Mouse (Mus musculus) urinary bladder, adult 18-20 months (tissue): ENCODE results near the gene Rpl7a.
A peak's percentile ranks its signal among the peaks of the same experiment; 100 is the strongest.
"Not testable (repeated sequence)": the region's sequence is repeated elsewhere in the genome, so short reads cannot be mapped to it uniquely, and the experiment has no call there.

Source experiments
- DNase-seq, 2 experiments: peaks; one replicate each; pipeline ENCODE4 v3.0.0; 2022; ENCODE audit warnings: low spot score in 2 of 2, mixed read lengths in 2 of 2

Gene Rpl7a

DNA sequence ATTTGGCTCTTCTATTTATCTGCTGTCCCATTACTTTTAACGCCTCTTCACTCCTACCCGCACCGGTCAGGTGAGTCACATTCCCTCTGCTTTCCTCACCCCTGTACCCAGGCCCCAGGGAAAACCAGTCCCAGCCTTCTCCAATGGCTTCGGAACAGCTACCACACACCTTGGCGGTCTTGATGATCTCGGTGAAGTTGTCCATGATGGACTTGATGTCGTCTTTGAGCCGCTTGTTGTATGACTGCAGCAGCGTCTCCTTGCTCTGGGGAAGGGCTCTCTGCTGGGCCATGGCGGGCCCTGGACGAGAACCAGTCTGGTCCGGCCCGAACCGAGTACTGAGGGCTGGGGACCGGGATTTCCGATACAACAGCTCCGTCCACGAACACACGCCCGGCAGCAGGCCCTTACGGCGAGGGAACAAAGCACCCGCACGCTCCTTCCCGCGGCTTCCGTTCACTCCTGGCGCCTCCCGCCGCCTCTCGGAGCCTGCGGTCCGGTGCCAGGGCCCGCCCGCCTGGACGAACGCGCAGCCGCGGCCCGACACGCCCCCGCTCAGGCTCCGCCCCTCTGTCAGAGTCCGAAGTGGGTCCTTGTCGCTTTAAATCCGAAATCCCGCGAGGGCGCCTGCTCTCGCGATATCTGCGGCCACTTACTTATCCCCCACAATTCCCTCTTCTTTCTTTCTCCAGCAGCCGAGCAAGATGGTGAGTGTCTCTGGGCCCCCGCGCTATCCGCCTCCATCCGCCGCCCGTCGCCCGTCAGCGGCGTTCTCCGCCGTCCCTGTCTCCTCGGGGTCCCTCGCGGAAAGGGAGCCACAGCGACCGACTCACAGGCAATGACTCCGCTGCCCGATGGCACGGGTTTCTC lies at the start of gene Rpl7a, which contains the start of gene Med22:
Rpl7a (plus strand) TSS at position 641 of the 870 bp plus-strand sequence.
Med22 (minus strand) TSS at position 554 of the 870 bp plus-strand sequence.
- peak; percentile 99 to 100 for DNase-seq

DNA sequence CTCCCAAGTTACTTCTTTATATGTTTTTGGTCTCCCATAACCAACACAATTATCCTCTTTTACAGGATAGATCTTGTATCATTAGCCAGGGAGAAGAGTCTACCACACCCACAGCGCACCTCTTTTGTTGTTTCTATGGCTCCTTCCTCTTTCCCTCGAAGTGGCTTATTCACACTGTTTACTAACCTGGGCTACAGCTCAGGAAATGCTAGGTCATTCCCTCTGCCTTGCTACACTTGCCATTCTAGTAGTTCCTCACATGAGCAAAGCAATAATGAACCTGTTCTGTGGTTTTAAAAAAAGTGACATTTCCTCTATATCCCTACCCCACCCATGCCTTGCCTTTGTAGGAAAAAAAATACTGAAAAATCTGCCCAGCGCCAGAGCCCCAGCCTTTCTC lies 47.7 kb upstream of the Rpl7a start:
- no peak for DNase-seq

DNA sequence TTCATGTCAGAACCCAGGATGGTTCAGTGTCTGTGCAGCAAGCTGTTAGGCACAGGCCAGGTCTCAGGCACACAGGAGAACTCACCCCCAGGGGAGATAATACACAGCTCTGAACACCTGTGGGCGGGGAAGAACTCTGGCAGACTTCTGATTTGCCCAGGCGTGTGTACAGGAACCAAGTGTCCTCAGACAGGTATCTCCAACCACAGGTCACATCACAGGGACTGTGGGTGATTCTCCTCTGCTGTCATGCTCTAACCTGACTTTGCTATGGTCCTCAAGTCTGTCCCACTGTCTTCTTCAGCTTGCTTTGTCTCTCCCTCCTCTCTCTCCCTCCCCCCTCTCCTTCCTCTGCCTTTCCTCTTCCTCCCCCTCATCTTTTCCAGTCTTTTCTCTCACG lies 45.7 kb upstream of the Rpl7a start, which contains the start of gene Abo:
Abo (minus strand) TSS at position 101 of the 400 bp plus-strand sequence.
- peak; percentile 8 to 11 for DNase-seq

DNA sequence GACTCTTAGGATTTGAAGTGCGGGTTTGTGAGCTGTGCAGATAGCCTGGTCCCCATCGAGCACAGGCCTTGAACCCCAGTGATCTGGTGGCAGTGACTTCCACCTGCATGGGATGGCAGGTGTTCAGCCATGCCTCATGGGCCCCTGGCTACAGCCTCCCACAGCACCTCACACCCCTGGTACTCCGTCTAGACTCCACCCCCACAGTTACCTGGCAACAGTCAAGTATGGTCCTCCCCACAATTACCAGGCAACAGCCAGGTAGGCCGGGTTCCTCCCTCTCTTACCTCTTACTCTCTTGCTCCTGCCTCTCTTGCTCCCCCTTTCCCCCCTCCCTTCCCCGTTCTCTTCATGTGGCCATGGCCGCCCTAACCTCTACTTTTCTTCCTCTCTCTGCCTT lies 39.9 kb upstream of the Rpl7a start:
- DNase-seq, result no peak

DNA sequence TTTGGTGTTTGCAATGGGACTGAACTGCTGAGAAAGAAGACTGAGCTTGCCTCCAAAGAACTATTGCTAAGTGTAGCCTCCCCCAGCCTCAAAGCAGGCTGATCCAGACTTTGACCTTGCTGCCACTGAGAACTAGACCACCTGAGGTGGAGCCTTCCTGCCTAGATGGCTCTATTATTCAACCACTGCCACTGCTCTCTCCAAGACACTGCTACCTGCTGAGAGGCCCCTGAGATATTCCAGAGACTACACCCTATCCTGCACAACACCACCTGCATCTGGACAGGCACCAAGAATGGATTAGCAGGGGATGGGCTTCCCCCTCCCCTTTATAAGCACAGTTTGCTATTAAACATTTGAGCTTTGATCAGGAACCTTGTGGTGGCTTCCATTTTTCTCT lies 32.0 kb upstream of the Rpl7a start:
- no peak for DNase-seq

DNA sequence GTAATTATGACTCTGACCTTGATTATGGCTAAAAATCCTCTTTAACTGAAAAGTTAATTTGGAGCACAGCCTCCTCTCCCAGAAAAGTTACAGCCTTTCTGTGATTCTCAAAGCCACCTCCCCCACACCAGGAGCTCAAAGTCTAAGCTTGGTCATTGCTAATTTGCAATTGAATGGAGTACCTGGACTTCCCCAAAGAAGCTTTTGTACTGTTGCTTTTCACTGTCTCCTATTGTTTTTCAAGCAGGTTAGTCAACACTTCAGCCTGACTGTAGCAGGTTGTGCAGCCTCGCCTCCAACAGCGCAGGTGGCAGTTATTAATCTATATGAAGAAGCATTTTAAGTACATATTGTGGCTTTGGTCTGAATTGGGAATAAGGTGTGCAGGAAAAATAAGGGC lies 25.0 kb upstream of the Rpl7a start:
- DNase-seq, result not testable (repeated sequence)

DNA sequence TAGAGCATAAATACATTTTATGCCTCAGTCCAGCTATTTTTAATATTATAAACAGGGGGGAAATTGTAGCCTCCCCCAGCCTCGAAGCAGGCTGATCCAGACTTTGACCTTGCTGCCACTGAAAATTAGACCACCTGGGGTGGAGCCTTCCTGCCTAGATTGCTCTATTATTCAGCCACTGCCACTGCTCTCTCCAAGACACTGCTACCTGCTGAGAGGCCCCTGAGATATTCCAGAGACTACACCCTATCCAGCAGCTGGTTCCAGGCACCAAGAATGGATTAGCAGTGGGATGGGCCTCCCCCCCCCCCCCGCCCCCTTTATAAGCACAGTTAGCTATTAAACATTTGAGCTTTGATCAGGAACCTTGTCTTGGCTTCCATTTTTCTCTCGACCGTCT lies 24.4 kb upstream of the Rpl7a start:
- not testable (repeated sequence) for DNase-seq

DNA sequence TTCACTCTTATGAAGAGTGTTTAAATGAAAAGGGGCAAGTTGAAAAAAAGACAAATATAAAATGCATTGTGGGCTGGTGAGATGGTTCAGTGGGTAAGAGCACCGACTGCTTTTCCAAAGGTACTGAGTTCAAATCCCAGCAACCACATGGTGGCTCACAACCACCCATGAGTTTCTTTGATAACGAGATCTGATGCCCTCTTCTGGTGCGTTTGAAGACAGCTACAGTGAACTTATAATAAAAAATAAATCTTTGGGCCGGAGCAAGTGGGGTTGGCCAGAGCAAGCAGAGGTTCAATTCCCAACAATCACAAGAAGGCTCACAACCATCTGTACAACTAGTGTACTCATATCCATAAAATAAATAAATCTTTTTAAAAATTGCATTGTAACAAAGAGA lies 14.7 kb upstream of the Rpl7a start:
- DNase-seq, result no peak

DNA sequence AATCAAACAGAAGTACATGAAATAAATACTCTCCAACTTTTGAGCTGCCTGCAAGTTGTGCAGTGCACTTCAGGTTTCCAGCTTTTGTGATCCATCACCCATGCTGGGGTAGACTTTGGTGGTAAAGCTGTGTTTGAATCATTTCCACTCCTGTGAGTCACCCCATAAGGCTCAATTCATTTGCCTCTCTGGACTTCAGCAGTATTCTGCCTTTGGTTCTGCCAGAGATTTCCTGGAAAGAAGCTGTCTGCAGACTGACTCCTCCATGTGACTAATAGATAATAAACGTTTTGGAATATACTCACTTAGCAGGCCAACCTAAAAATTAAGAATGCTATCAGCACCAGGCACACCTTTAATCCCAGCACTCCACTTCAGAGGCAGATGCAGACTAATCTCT lies 9.8 kb upstream of the Rpl7a start:
- no peak for DNase-seq

DNA sequence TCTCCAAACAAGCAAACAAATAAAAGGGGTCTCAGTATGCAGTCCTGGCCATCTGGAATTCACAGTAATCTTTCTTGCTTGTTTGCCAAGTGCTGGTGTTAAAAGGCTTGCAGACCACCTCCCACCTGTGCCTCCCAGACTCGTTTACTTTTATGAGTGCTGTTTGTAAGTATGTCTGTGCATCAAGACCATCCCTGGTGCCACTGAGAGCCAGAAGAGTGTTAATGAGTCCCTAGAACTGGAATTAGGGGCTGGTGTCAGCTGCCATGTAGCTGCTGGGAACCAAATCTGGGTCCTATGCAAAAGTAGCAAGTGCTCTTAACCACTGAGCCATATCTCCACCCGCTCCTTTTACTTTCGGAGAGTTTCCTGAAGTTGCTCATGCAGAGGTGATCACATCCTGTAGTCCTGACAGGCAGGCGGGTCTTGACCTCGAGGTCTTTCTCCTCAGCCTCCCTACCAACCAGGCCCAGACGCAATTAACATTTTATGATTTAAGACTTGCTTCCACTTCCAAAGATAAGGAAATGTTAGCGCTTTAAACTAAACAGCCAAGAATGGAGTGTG lies 8.6 kb upstream of the Rpl7a start:
- DNase-seq, result no peak

DNA sequence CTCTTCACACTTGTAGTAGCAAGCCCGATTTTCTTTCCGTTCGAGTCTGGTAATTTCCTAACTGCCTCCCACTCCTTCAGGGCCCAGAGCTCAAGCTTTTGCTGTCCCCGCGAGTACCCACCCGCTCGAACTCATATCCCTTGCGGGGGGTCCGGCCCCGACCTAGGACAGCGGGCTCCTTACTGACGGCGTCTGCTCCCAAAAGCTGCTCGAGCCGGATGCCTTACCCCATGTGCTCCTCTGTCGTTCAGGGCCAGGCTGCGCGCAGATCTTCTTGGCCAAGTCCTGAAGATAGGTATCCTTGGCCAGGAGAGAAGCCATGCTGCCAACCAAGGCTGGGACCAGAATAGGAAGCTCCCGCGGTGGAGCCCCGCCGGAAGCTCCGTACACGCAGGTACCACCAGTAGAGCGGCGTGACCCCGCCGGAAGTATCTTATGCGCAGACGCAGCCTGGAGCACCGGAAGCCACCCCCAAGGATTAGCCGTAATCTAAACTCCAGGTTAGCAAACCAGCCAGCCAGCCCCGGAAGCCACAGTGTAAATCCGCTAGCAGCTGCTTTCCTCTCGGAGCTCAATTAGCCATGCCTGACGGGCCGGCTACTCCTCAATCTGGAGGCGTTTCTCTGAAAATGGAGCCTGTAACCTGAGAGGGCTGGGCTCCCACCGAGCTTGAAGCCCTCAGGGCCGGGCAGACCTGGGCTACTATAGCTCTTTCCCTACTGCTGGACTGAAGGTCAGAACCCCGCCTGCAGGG lies 7.9 kb upstream of the Rpl7a start, which contains the start of gene Surf6:
Surf6 (minus strand) TSS at position 413 of the 754 bp plus-strand sequence.
- DNase-seq, result peak; percentile 88 to 95

DNA sequence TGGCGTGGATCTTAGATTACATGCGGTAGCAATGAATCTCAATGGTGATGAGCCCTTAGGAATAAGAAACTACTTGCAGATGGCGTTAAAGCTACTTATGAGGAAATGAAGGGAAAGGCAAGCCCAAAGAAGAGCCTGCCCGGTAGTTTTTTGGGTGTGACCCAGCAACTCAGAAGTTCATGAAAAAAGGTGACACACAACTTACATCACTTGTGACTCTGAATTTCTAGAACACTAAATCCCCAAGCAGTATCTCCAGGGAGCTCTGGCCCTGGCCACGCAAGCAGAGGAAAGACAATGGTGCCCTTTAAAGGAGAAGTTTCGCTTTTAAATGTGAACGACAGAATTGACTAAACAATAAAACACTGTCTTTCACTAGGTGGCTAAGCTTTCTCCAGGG lies 7.3 kb upstream of the Rpl7a start:
- no peak for DNase-seq

DNA sequence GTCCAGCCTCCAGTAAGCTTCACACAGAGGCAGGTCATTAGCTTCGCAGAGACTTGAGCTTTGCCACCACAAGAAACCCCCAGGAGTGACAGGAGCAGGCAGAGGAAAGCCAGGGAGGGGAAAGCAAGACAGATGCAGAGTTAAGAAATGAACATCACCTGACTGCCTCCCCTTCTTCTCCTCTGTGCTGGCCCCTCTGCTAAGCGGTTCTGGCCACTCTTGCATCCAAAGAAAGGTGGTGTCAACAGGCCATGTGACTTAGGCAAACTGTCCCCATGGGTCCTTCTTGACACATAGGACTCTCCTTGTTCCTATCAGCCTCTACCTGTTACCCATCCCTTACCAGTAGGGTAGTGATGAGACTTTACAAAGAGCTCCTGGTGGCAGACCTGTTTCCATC lies 4.6 kb upstream of the Rpl7a start:
- DNase-seq, result no peak

DNA sequence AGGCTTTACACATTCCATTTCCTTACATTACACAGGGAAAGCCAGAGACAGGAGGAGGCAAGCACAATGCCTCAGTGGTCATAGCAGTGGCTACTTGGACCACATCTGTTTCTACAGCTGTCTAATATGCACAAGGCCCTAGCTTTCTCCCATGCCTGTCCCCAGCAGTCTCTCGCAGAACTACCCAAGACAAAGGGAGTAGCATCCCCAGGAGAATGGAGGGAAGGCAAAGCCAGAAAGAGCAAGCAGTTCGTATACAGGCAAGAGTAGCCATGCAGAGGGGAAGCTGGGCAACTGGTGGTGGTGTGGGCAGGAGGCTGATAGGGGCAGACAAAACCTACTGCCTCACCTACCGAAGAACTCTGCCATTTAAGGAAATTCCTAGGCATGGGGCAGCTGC lies 4.1 kb upstream of the Rpl7a start:
- no peak for DNase-seq

DNA sequence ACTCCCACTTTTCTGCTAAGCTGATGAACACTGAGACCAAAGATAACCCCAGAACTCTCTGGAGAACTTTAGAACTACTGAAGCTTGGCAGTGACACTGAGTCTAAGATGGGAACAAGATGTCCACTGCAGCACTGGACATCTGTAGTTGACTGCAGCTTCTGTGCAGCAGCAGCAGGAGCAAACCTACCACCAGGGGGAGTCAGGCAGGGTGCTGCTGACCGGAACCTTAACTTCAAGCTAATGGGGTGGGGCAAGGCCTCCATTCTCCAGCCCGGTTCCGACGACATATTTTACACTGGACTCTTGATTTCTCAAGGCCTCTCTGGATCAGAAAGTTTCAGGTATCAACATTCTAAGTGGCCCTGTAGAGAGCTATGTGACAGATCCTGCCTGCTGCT lies 3.5 kb upstream of the Rpl7a start:
- DNase-seq, result no peak

DNA sequence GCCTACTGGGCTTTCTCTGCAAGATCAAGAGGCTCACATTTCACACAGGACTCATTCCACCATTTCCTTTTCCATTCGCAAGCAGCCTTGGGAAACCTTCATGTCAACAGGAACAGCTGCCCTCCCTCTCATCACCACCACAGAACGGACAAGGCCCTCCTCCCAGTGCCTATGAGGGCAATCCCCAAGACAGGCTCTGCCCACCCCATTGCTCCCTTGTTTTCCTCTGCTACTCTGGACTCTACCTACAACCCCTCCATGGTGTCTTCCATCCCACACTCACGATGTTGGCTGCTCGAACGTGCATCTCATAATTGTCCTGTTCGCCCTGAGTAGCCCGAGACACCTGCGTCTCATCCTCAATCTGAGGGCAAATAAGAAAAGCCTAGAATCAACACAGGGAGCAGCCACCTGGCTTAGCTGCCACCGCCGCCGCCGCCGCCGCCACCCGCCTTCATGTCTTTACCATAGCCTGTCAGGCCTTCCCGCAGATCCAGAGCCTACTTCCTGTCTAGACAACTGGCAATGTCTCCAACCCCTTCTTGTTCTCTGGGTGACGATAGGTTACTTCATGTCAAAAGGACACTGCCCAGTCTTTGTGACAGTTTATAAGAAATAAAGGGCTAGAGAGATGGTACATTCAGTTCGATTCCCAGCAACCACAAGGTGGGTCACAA lies 1.7 kb upstream of the Rpl7a start:
- DNase-seq, result no peak

DNA sequence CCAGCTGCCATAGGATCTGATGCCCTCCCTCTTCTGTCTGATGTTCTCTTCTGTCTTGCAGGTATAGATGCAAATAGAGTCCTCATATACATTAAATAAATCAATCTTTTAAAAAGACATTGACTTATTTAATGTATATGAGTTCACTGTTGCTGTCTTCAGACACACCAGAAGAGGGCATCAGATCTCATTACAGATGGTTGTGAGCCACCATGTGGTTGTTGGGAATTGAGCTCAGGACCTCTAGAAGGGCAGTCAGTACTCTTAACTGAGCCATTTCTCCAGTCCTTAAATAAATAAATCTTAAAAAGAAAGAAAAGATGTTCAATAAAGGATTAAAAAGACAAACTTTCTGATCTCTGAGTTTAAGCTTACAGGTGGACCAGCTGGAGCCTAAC lies 1.2 kb upstream of the Rpl7a start:
- no peak for DNase-seq

DNA sequence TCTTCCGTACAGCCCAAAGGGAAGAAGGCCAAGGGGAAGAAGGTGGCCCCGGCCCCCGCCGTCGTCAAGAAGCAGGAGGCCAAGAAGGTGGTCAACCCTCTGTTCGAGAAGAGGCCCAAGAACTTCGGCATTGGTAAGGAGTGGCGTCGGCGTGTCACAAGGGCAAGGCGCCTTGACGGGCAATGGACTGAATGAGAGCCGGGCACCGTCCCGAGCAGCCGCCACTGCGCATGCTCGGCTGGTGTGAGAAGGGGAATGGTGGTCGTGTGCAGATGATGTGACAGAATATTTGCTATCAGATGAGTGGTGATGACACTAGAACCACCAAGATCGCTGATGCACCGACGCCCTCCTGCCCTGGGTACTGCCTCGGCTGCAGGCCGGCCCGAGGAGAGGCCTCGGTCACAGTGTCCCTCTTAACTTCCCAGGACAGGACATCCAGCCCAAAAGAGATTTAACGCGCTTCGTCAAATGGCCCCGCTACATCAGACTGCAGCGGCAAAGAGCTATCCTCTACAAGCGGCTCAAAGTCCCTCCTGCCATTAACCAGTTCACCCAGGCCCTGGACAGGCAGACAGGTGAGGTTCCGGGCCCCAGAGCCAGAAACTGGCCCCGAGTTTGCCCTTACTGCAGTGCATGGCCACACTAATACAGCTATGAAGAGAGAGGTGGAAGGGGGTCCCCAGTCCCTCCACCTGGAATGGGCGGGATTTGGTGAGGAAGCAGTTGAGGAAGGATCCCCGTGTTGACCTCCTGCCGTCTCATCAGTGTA lies 616 bp downstream of the Rpl7a start:
- DNase-seq, result no peak

DNA sequence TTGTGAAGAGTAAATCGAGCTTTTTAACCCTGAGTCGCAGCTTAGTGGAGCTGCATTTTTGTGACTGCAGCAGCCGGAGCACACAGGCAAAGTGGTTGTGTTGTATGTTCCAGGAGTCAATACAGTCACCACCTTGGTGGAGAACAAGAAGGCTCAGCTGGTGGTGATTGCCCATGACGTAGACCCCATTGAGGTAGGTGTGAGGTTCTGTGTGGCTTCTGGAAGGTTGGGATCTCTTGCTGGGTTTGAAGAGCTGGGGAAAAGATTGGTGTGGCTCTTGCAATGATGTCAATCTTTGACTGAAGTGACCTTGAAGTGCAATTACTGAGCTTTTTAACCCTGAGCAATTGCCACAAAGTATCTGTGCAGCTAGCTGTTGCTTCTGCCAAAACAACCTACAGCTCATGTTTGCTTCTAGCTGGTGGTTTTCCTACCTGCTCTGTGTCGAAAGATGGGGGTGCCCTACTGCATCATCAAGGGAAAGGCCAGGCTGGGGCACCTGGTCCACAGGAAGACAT lies 1.7 kb downstream of the Rpl7a start:
- DNase-seq, result no peak

DNA sequence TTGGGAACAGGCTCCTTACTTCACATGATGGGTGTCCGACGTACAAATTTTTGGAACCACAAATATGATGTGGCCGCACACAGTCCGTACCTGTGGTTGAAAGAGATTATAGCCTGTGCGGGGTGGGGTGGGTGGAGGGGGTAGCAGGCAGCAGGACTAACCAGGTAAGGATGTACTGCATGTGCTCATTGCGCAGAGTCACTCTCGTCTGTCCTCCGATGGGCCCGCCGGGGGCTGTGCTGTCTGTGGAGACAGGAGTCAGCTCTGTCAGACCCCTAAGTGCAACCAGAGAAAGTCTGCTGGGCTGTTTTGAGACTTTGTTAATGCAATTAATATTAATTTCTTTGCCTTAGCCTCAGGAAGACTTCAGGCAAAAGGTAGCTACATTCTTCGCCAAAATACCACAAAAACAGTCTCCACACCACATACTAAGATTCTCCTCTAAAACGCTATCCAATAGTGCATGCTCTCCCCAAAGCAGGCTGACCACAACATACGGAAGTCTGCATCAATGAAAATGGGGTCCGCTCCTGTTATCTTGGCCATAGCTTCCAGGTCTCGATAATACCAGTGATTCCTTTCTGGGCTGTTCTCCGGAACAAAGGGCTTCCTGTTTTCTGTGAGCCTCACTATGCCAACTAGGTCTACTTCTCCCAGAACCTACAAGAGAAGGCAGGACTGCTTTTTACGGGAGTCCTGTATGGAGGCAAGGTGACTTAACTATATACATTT lies 3.0 kb downstream of the Rpl7a start:
- no peak for DNase-seq
